Mouse (Mus musculus): ENCODE measurements around the gene Ank2. TPM values are rescaled to one million over a fixed set of nuclear protein-coding genes. Genes with fewer than 3 reads are reported as not detected.

Gene Ank2
- total and polyA plus RNA-seq, 2 experiments from 2014 or later = 195 to 497 TPM

DNA sequence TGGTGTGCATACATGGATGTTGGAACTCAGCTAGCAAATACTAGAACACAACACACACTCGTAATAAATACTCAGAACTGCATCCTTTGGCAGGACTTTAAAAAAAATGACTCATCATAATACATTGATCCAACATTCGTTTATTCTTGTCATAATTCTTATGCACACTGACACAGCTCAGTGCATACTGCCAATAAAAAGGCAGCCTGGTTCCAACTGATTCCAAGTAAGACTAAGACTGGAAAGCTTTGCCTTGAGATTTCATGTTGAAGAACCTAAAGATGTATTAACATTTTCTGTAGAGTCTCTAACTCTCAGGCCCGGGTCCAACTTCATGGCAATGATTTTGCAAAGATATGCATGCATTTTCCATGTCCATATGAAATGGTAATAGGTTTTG, 512.5 kb downstream of the Ank2 start:
- Histone ChIP-seq H3K27me3 (ENCODE audit: insufficient read depth, low read length) (no peaks in the 10 kb centered on the region), H3K4me1 (ENCODE audit: insufficient read depth, low read length) (no peaks in the 10 kb centered on the region), H3K4me3 (ENCODE audit: low read length) (no peak overlapping the region), H3K4me2 (ENCODE audit: low read depth, low read length) (no peak overlapping the region), H3K36me3 (ENCODE audit: insufficient read depth, low read length) (peaks cover 9% of the 10 kb centered on the region; the same call in 1 of the 2 replicates), H3K27ac (no peak overlapping the region), H3K9ac (replicated peaks; ENCODE audit: low read length) (no peak overlapping the region), H3K9me3 (ENCODE audit: low read length) (no peaks in the 10 kb centered on the region)
- WGBS = 85% methylated on average over 3 of the region's 3 CpGs
- DNase-seq (ENCODE audit: low spot score) = no peak
- no peak for ATAC-seq
- no peak for TF ChIP-seq CTCF (IDR thresholded peaks at IDR 0.05; ENCODE audit: low read depth)

DNA sequence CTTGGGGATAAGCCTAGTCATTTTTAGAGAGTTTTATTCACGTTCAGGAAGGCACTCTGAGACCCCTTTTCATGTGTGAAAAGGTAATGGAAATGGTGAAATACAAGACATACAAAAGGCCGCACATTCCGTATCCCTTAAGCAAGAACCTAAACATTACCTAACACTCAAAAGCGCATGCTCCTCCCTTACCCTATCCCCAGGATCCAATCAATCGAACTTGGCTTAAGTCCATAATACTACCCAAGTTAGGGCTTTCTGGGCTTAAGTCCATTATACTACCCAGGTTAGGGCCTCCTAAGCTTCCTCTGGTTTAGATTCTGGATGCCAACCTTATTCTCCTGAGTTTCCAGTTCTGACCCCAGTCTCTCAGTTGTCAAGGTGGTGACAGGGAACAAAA, 516.3 kb downstream of the Ank2 start:
- Histone ChIP-seq H3K27me3 (ENCODE audit: insufficient read depth, low read length) (no peaks in the 10 kb centered on the region), H3K4me1 (ENCODE audit: insufficient read depth, low read length) (no peaks in the 10 kb centered on the region), H3K27ac (no peak overlapping the region), H3K9me3 (ENCODE audit: low read length) (no peaks in the 10 kb centered on the region), H3K9ac (replicated peaks; ENCODE audit: low read length) (no peak overlapping the region), H3K4me3 (ENCODE audit: low read length) (no peak overlapping the region), H3K36me3 (ENCODE audit: insufficient read depth, low read length) (peaks cover 16% of the 10 kb centered on the region; the same call in 1 of the 2 replicates), H3K4me2 (ENCODE audit: low read depth, low read length) (no peak overlapping the region)
- no peak for TF ChIP-seq CTCF (IDR thresholded peaks at IDR 0.05; ENCODE audit: low read depth)
- 94% methylated on average over 5 of the region's 5 CpGs for WGBS
- DNase-seq (ENCODE audit: low spot score) (no peak), ATAC-seq (no peak)

GRCm38 (mm10) chr3:126981163-126981562, 518.0 kb downstream of the Ank2 start:
- H3K36me3 ChIP-seq (ENCODE audit: insufficient read depth, low read length) = peaks cover 9% of the 10 kb centered on the region; the same call in 1 of the 2 replicates
- no peak overlapping the region for H3K4me3 ChIP-seq (ENCODE audit: low read length)
- H3K9ac ChIP-seq (replicated peaks; ENCODE audit: low read length) = no peak overlapping the region
- no peak for TF ChIP-seq CTCF (IDR thresholded peaks at IDR 0.05; ENCODE audit: low read depth)
- no peak for ATAC-seq
- WGBS = 94% methylated on average over 3 of the region's 3 CpGs
- no peaks in the 10 kb centered on the region for H3K9me3 ChIP-seq (ENCODE audit: low read length)
- H3K4me2 ChIP-seq (ENCODE audit: low read depth, low read length) = no peak overlapping the region
- no peak overlapping the region for H3K27ac ChIP-seq
- no peak for DNase-seq (ENCODE audit: low spot score)
- H3K4me1 ChIP-seq (ENCODE audit: insufficient read depth, low read length) = no peaks in the 10 kb centered on the region
- H3K27me3 ChIP-seq (ENCODE audit: insufficient read depth, low read length) = no peaks in the 10 kb centered on the region

- Histone ChIP-seq H3K9me3 (ENCODE audit: low read length) (no peaks in the 10 kb centered on the region), H3K9ac (replicated peaks; ENCODE audit: low read length) (no peak overlapping the region), H3K4me2 (ENCODE audit: low read depth, low read length) (no peak overlapping the region), H3K27me3 (ENCODE audit: insufficient read depth, low read length) (no peaks in the 10 kb centered on the region), H3K4me1 (ENCODE audit: insufficient read depth, low read length) (no peaks in the 10 kb centered on the region), H3K36me3 (ENCODE audit: insufficient read depth, low read length) (peaks cover 9% of the 10 kb centered on the region; the same call in 1 of the 2 replicates), H3K4me3 (ENCODE audit: low read length) (no peak overlapping the region), H3K27ac (no peak overlapping the region)
- no peak for TF ChIP-seq CTCF (IDR thresholded peaks at IDR 0.05; ENCODE audit: low read depth)
- ATAC-seq (peak; percentile 24; the same call in 1 of the 2 replicates), DNase-seq (ENCODE audit: low spot score) (no peak)
- 62% methylated on average over 3 of the region's 3 CpGs for WGBS
Observed at GRCm38 (mm10) chr3:126979635-126980034, 519.5 kb downstream of the Ank2 start.

GRCm38 (mm10) chr3:126978768-126979410, 520.3 kb downstream of the Ank2 start:
- peaks cover 9% of the 10 kb centered on the region; the same call in 1 of the 2 replicates for H3K36me3 ChIP-seq (ENCODE audit: insufficient read depth, low read length)
- DNase-seq (ENCODE audit: low spot score) = peak; percentile 89
- H3K27ac ChIP-seq = no peak overlapping the region
- no peaks in the 10 kb centered on the region for H3K9me3 ChIP-seq (ENCODE audit: low read length)
- no peak overlapping the region for H3K4me3 ChIP-seq (ENCODE audit: low read length)
- H3K4me1 ChIP-seq (ENCODE audit: insufficient read depth, low read length) = no peaks in the 10 kb centered on the region
- ATAC-seq = peak; percentile 85
- WGBS = 60% methylated on average over 11 of the region's 11 CpGs
- H3K9ac ChIP-seq (replicated peaks; ENCODE audit: low read length) = no peak overlapping the region
- H3K27me3 ChIP-seq (ENCODE audit: insufficient read depth, low read length) = no peaks in the 10 kb centered on the region
- no peak overlapping the region for H3K4me2 ChIP-seq (ENCODE audit: low read depth, low read length)
- peak; percentile 88 for TF ChIP-seq CTCF (IDR thresholded peaks at IDR 0.05; ENCODE audit: low read depth)

GRCm38 (mm10) chr3:126977399-126977798, 521.8 kb downstream of the Ank2 start:
- 35% methylated on average over 6 of the region's 6 CpGs for WGBS
- no peaks in the 10 kb centered on the region for H3K27me3 ChIP-seq (ENCODE audit: insufficient read depth, low read length)

GRCm38 (mm10) chr3:126976793-126977192, 522.4 kb downstream of the Ank2 start:
- H3K4me3 ChIP-seq (ENCODE audit: low read length) = no peak overlapping the region
- TF ChIP-seq CTCF (IDR thresholded peaks at IDR 0.05; ENCODE audit: low read depth) = no peak
- WGBS = 67% methylated on average over 16 of the region's 16 CpGs
- peaks cover 12% of the 10 kb centered on the region; the same call in 1 of the 2 replicates for H3K36me3 ChIP-seq (ENCODE audit: insufficient read depth, low read length)
- no peak overlapping the region for H3K9ac ChIP-seq (replicated peaks; ENCODE audit: low read length)
- H3K4me1 ChIP-seq (ENCODE audit: insufficient read depth, low read length) = no peaks in the 10 kb centered on the region
- H3K4me2 ChIP-seq (ENCODE audit: low read depth, low read length) = no peak overlapping the region
- DNase-seq (ENCODE audit: low spot score) (no peak), ATAC-seq (no peak)
- no peaks in the 10 kb centered on the region for H3K9me3 ChIP-seq (ENCODE audit: low read length)
- peak overlapping the region; percentile 41 for H3K27ac ChIP-seq
- no peaks in the 10 kb centered on the region for H3K27me3 ChIP-seq (ENCODE audit: insufficient read depth, low read length)

More at GRCm38 (mm10) chr3:126977399-126977798, 521.8 kb downstream of the Ank2 start:
- Histone ChIP-seq H3K4me3 (ENCODE audit: low read length) (no peak overlapping the region), H3K9ac (replicated peaks; ENCODE audit: low read length) (no peak overlapping the region), H3K27ac (peak overlapping the region; percentile 41; the same call in 1 of the 2 replicates), H3K4me1 (ENCODE audit: insufficient read depth, low read length) (no peaks in the 10 kb centered on the region), H3K4me2 (ENCODE audit: low read depth, low read length) (no peak overlapping the region), H3K9me3 (ENCODE audit: low read length) (no peaks in the 10 kb centered on the region), H3K36me3 (ENCODE audit: insufficient read depth, low read length) (peaks cover 13% of the 10 kb centered on the region; the same call in 1 of the 2 replicates)
- DNase-seq (ENCODE audit: low spot score) = peak; percentile 51
- ATAC-seq = peak; percentile 43; the same call in 1 of the 2 replicates
- TF ChIP-seq CTCF (IDR thresholded peaks at IDR 0.05; ENCODE audit: low read depth) = no peak
